Mouse (Mus musculus): ENCODE data around the gene Cdc42ep4. TPM values are rescaled to one million over a fixed set of nuclear protein-coding genes. Genes with fewer than 3 reads are reported as not detected.

Cdc42ep4 gene
- total and polyA plus RNA-seq, 3 experiments: 2.3 to 8.1 (median 3.4) TPM

DNA sequence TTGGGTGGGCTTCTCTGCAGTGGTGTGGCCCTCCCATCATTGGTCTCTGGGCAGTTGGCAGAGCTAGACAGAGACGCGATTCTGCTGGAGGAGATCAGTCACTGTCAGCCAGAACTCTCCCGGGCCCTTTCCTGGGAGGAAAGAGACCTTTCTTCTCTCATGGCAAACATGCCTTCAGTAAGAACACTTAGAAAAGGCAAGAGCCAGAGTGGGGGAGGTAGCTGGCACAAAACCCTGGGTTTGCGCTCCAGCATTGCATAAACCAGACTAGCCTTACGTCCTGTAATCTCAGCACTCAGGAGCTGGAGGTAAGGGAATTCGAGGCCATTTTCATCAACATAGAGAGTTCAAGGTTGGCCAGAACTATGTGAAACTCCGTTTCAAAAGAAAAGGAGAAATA is 8.8 kb upstream of the Cdc42ep4 start:
- peaks cover 16 to 35% of the 10 kb centered on the region in 2 experiments for H3K4me1 ChIP-seq (ENCODE audit: control insufficient read depth in 1 of 2, insufficient read depth in 2 of 2)
- H3K27ac ChIP-seq (ENCODE audit: insufficient read depth, low read depth): no peak overlapping the region
- H3K9ac ChIP-seq (ENCODE audit: insufficient read depth, low read depth): no peak overlapping the region
- no peaks in the 10 kb centered on the region for H3K9me3 ChIP-seq (replicated peaks; ENCODE audit: low read length)
- no peaks in the 10 kb centered on the region for H3K36me3 ChIP-seq (replicated peaks in 1 of 2; ENCODE audit: control insufficient read depth in 1 of 2, insufficient read depth in 1 of 2, low read length in 1 of 2)
- H3K4me2 ChIP-seq (ENCODE audit: insufficient read depth, low read depth, poor library complexity, severe bottlenecking): no peak overlapping the region
- DNase-seq (ENCODE audit: extremely low read depth): no peak
- H3K27me3 ChIP-seq (replicated peaks): no peaks in the 10 kb centered on the region
- dilution Hi-C loops (cut with MboI; ENCODE audit: extremely low pct_ligation_motif_present, extremely low pct_unique_long_range_greater_than_20kb, low sequenced_read_pairs) (no loop called here), in situ Hi-C loops (cut with MboI; ENCODE audit: low pct_ligation_motif_present, low pct_unique_long_range_greater_than_20kb, low sequenced_read_pairs) (no loop called here)
- H3K4me3 ChIP-seq (replicated peaks in 1 of 3; ENCODE audit: low read depth in 2 of 3, low read length in 2 of 3, poor library complexity in 1 of 3): no peak overlapping the region
- no peak for TF ChIP-seq MXI1 (IDR thresholded peaks at IDR 0.05; ENCODE audit: low read depth, low read length)
- no peak for TF ChIP-seq MAFK (IDR thresholded peaks at IDR 0.05; ENCODE audit: insufficient replicate concordance, low read length)
- no peak for TF ChIP-seq NRF1 (IDR thresholded peaks at IDR 0.05; ENCODE audit: low read depth, low read length)
- no peak for TF ChIP-seq HCFC1 (IDR thresholded peaks at IDR 0.05; ENCODE audit: low read depth, low read length)
- TF ChIP-seq MYC (IDR thresholded peaks at IDR 0.05; ENCODE audit: low read depth, low read length): no peak
- no peak for TF ChIP-seq SMC3 (IDR thresholded peaks at IDR 0.05; ENCODE audit: low read depth, low read length)
- no peak for TF ChIP-seq JUN (IDR thresholded peaks at IDR 0.05; ENCODE audit: insufficient read depth, low read depth, low read length)
- TF ChIP-seq MEF2A (IDR thresholded peaks at IDR 0.05; ENCODE audit: borderline replicate concordance, low read depth, low read length): no peak
- TF ChIP-seq CTCF (conservative IDR thresholded peaks at IDR 0.05 in 1 of 2, IDR thresholded peaks at IDR 0.05 in 1 of 2; ENCODE audit: low read depth in 2 of 2, low read length in 2 of 2): no peak
- no peak for TF ChIP-seq ZKSCAN1 (IDR thresholded peaks at IDR 0.05; ENCODE audit: borderline replicate concordance, low read depth, low read length)
- no peak for TF ChIP-seq MAX (IDR thresholded peaks at IDR 0.05; ENCODE audit: low read length)
- H3K79me2 ChIP-seq (replicated peaks; ENCODE audit: control insufficient read depth, extremely low read depth, insufficient read depth, poor library complexity, severe bottlenecking): no peaks in the 10 kb centered on the region

DNA sequence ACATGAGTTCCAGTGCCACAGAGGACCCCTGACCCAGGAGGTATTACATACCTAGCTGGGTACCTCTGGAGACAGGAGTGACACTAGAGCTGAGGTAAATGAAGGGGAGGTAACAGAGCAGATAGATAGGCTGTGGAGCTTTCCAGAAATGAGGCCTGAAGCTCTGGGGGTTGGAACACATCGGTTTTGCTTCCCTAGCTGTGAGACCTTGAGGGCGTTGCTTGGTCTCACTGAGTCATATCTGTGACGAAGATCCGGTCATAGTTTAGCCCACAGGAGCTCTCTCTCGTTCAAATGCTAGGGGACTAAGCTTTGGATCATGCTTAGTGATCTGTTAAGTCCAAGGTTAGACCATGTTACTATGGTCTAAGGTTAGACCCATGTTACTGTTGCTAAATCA is 7.2 kb upstream of the Cdc42ep4 start:
- Histone ChIP-seq H3K9ac (ENCODE audit: insufficient read depth, low read depth) (no peak overlapping the region), H3K4me1 (ENCODE audit: control insufficient read depth in 1 of 2, insufficient read depth in 2 of 2) (peaks cover 16 to 50% of the 10 kb centered on the region in 2 experiments), H3K4me2 (ENCODE audit: insufficient read depth, low read depth, poor library complexity, severe bottlenecking) (no peak overlapping the region), H3K36me3 (replicated peaks in 1 of 2; ENCODE audit: control insufficient read depth in 1 of 2, insufficient read depth in 1 of 2, low read length in 1 of 2) (no peaks in the 10 kb centered on the region), H3K27me3 (replicated peaks) (no peaks in the 10 kb centered on the region), H3K9me3 (replicated peaks; ENCODE audit: low read length) (no peaks in the 10 kb centered on the region), H3K79me2 (replicated peaks; ENCODE audit: control insufficient read depth, extremely low read depth, insufficient read depth, poor library complexity, severe bottlenecking) (no peaks in the 10 kb centered on the region), H3K4me3 (replicated peaks in 1 of 3; ENCODE audit: low read depth in 2 of 3, low read length in 2 of 3, poor library complexity in 1 of 3) (no peak overlapping the region), H3K27ac (ENCODE audit: insufficient read depth, low read depth) (no peak overlapping the region)
- no peak for DNase-seq (ENCODE audit: extremely low read depth)
- dilution Hi-C loops (cut with MboI; ENCODE audit: extremely low pct_ligation_motif_present, extremely low pct_unique_long_range_greater_than_20kb, low sequenced_read_pairs): no loop called here
- TF ChIP-seq SIN3A (IDR thresholded peaks at IDR 0.05; ENCODE audit: low read length) (no peak), KAT2A (IDR thresholded peaks at IDR 0.05; ENCODE audit: insufficient replicate concordance, low read length) (no peak), CHD1 (IDR thresholded peaks at IDR 0.05; ENCODE audit: low read depth, low read length) (no peak), USF1 (IDR thresholded peaks at IDR 0.05; ENCODE audit: low read depth, low read length) (no peak), HCFC1 (IDR thresholded peaks at IDR 0.05; ENCODE audit: low read depth, low read length) (no peak), POLR2AphosphoS2 (IDR thresholded peaks at IDR 0.05; ENCODE audit: low read depth, low read length) (no peak), MAZ (IDR thresholded peaks at IDR 0.05; ENCODE audit: low read depth, low read length) (no peak), SMC3 (IDR thresholded peaks at IDR 0.05; ENCODE audit: low read depth, low read length) (no peak), IRF4 (IDR thresholded peaks at IDR 0.05; ENCODE audit: low read depth, low read length) (no peak), NELFE (IDR thresholded peaks at IDR 0.05; ENCODE audit: low read depth, low read length) (no peak), MAFK (IDR thresholded peaks at IDR 0.05; ENCODE audit: insufficient replicate concordance, low read length) (no peak), TCF12 (IDR thresholded peaks at IDR 0.05; ENCODE audit: low read depth, low read length) (no peak), EP300 (IDR thresholded peaks at IDR 0.05; ENCODE audit: low read length) (no peak), ZC3H11A (IDR thresholded peaks at IDR 0.05; ENCODE audit: low read depth, low read length) (no peak), ETS1 (conservative IDR thresholded peaks at IDR 0.05; ENCODE audit: low read depth, low read length) (no peak), TBP (conservative IDR thresholded peaks at IDR 0.05; ENCODE audit: low read depth, low read length) (no peak)
- in situ Hi-C loops (cut with MboI; ENCODE audit: low pct_ligation_motif_present, low pct_unique_long_range_greater_than_20kb, low sequenced_read_pairs): no loop called here
